Mouse (Mus musculus) midbrain, embryonic 14.5 days (tissue): ENCODE results near the gene 1500011B03Rik. TPM values are rescaled to one million over a fixed set of nuclear protein-coding genes. Genes with fewer than 3 reads are reported as not detected.
A peak's percentile ranks its signal among the peaks of the same experiment; 100 is the strongest.

Source experiments
- ATAC-seq: fragments of 200-750 bp; cut with Nextera tagmentation; 2 replicates; pipeline ENCODE4 v1.8.0; 2017; ENCODE audit warnings: moderate number of reproducible peaks, moderate library complexity; ENCODE audit not compliant: low FRiP score, low TSS enrichment
- DNase-seq: peaks from one replicate; pipeline ENCODE4 v3.0.0-alpha.2; 2015
- H3K27ac ChIP-seq: fragments of 300-500 bp; sonication (generic); replicated peaks from 2 replicates; pipeline ENCODE4 v1.5.1; 2014; ENCODE audit warnings: mild to moderate bottlenecking, low read depth, low read length, moderate library complexity
- H3K27me3 ChIP-seq: fragments of 300-500 bp; sonication (generic); 2 replicates; pipeline ENCODE4 v1.6.1; 2014; ENCODE audit warnings: low read length, control low read depth, mixed read lengths; ENCODE audit not compliant: control insufficient read depth, insufficient read depth
- H3K36me3 ChIP-seq: fragments of 300-500 bp; sonication (generic); 2 replicates; pipeline ENCODE4 v1.6.1; 2014; ENCODE audit warnings: low read length, control low read depth; ENCODE audit not compliant: control insufficient read depth, insufficient read depth
- H3K4me1 ChIP-seq: fragments of 300-500 bp; sonication (generic); 2 replicates; pipeline ENCODE4 v1.6.1; 2014; ENCODE audit warnings: mild to moderate bottlenecking, antibody characterized with exemption, low read length, control low read depth; ENCODE audit not compliant: control insufficient read depth, insufficient read depth
- H3K4me2 ChIP-seq: fragments of 300-500 bp; sonication (generic); 2 replicates; pipeline ENCODE4 v1.6.1; 2014; ENCODE audit warnings: mild to moderate bottlenecking, low read length, moderate library complexity
- H3K4me3 ChIP-seq: fragments of 300-500 bp; sonication (generic); replicated peaks from 2 replicates; pipeline ENCODE4 v1.5.1; 2014; ENCODE audit warnings: low read depth, low read length
- H3K9ac ChIP-seq: fragments of 300-500 bp; sonication (generic); replicated peaks from 2 replicates; pipeline ENCODE4 v1.6.1; 2014; ENCODE audit warnings: mild to moderate bottlenecking, low read length, moderate library complexity
- H3K9me3 ChIP-seq: fragments of 300-500 bp; sonication (generic); 2 replicates; pipeline ENCODE4 v1.6.1; 2016; ENCODE audit warnings: low read length, control low read depth, mixed read lengths; ENCODE audit not compliant: control insufficient read depth
- WGBS: fragments of 180-500 bp; shearing (Covaris S2); extraction: QIAGEN DNeasy Blood & Tissue Kit; methylation state at CpG from one replicate; pipeline ENCODE4 v1.1.7; 2014; 5-methylcytosine and 5-hydroxymethylcytosine counted together
- polyA plus RNA-seq: library from polyadenylated mRNA; unstranded; fragments of >200 nt; fragmentation: Nextera tagmentation; extraction: Ambion mirVana; gene quantifications from 2 replicates; pipeline ENCODE4 v1.2.1, GENCODE M21; 2014

Gene 1500011B03Rik
- polyA plus RNA-seq, 1 experiment from 2014 or later, result 276 TPM

- no peak for DNase-seq
- no peak for ATAC-seq
- 72% methylated on average over 10 of the region's 11 CpGs for WGBS
- H3K36me3 ChIP-seq, result no peaks in the 10 kb centered on the region
- H3K4me2 ChIP-seq, result no peak overlapping the region
- H3K27me3 ChIP-seq, result no peaks in the 10 kb centered on the region
- H3K9ac ChIP-seq, result no peak overlapping the region
- H3K4me3 ChIP-seq, result no peak overlapping the region
- H3K4me1 ChIP-seq, result no peaks in the 10 kb centered on the region
- no peaks in the 10 kb centered on the region for H3K9me3 ChIP-seq
- H3K27ac ChIP-seq, result no peak overlapping the region
Measured at GRCm38 (mm10) chr5:114818124-114818523, 5.1 kb downstream of the 1500011B03Rik start.

- Histone ChIP-seq H3K4me2 (no peak overlapping the region), H3K4me1 (peaks cover 10% of the 10 kb centered on the region), H3K27ac (no peak overlapping the region), H3K27me3 (no peaks in the 10 kb centered on the region), H3K9me3 (no peaks in the 10 kb centered on the region), H3K4me3 (no peak overlapping the region), H3K36me3 (no peaks in the 10 kb centered on the region), H3K9ac (no peak overlapping the region)
- WGBS, result 67% methylated on average over 6 of the region's 6 CpGs
- no peak for ATAC-seq
- no peak for DNase-seq
Measured at GRCm38 (mm10) chr5:114816599-114816998, 6.7 kb downstream of the 1500011B03Rik start.

GRCm38 (mm10) chr5:114813525-114814181, 9.6 kb downstream of the 1500011B03Rik start:
- no peaks in the 10 kb centered on the region for H3K27me3 ChIP-seq
- peaks cover 13% of the 10 kb centered on the region for H3K4me1 ChIP-seq
- peak; percentile 96 for ATAC-seq
- peak overlapping the region; percentile 81 for H3K4me3 ChIP-seq
- peak overlapping the region; percentile 82 for H3K9ac ChIP-seq
- DNase-seq, result peak; percentile 97
- under 1% methylated on average over 50 of the region's 50 CpGs for WGBS
- peak overlapping the region; percentile 69 for H3K4me2 ChIP-seq
- H3K27ac ChIP-seq, result peak overlapping the region; percentile 97
- peaks cover 12% of the 10 kb centered on the region for H3K36me3 ChIP-seq
- no peaks in the 10 kb centered on the region for H3K9me3 ChIP-seq

- no peak for ATAC-seq
- no peak overlapping the region for H3K27ac ChIP-seq
- no peak overlapping the region for H3K4me2 ChIP-seq
- H3K4me3 ChIP-seq, result no peak overlapping the region
- 93% methylated on average over 5 of the region's 5 CpGs for WGBS
- DNase-seq, result no peak
- H3K9me3 ChIP-seq, result no peaks in the 10 kb centered on the region
- peaks cover 49% of the 10 kb centered on the region for H3K36me3 ChIP-seq
- H3K9ac ChIP-seq, result no peak overlapping the region
- no peaks in the 10 kb centered on the region for H3K27me3 ChIP-seq
- H3K4me1 ChIP-seq, result peaks cover 13% of the 10 kb centered on the region
Measured at GRCm38 (mm10) chr5:114809826-114810225, 13.4 kb downstream of the 1500011B03Rik start.

- H3K4me3 ChIP-seq, result no peak overlapping the region
- no peaks in the 10 kb centered on the region for H3K27me3 ChIP-seq
- H3K36me3 ChIP-seq, result peaks cover 55% of the 10 kb centered on the region
- H3K9me3 ChIP-seq, result no peaks in the 10 kb centered on the region
- WGBS, result 83% methylated on average over 10 of the region's 10 CpGs
- DNase-seq (no peak), ATAC-seq (no peak)
- H3K4me2 ChIP-seq, result no peak overlapping the region
- H3K27ac ChIP-seq, result no peak overlapping the region
- H3K9ac ChIP-seq, result no peak overlapping the region
- peaks cover 13% of the 10 kb centered on the region for H3K4me1 ChIP-seq
Measured at GRCm38 (mm10) chr5:114809181-114809756, 14.0 kb downstream of the 1500011B03Rik start.

- WGBS, result 87% methylated on average over 8 of the region's 8 CpGs
Measured at GRCm38 (mm10) chr5:114808385-114808784, 14.9 kb downstream of the 1500011B03Rik start.

GRCm38 (mm10) chr5:114807893-114808292, 15.4 kb downstream of the 1500011B03Rik start:
- Histone ChIP-seq H3K4me2 (no peak overlapping the region), H3K4me1 (peaks cover 13% of the 10 kb centered on the region), H3K36me3 (peaks cover 68% of the 10 kb centered on the region), H3K4me3 (no peak overlapping the region), H3K9me3 (no peaks in the 10 kb centered on the region), H3K27ac (no peak overlapping the region), H3K27me3 (no peaks in the 10 kb centered on the region), H3K9ac (no peak overlapping the region)
- 82% methylated on average over 6 of the region's 6 CpGs for WGBS
- DNase-seq (no peak), ATAC-seq (no peak)

More at GRCm38 (mm10) chr5:114808385-114808784, 14.9 kb downstream of the 1500011B03Rik start:
- Histone ChIP-seq H3K4me2 (no peak overlapping the region), H3K4me3 (no peak overlapping the region), H3K27me3 (no peaks in the 10 kb centered on the region), H3K36me3 (peaks cover 63% of the 10 kb centered on the region), H3K9ac (no peak overlapping the region), H3K9me3 (no peaks in the 10 kb centered on the region), H3K27ac (no peak overlapping the region), H3K4me1 (peaks cover 13% of the 10 kb centered on the region)
- ATAC-seq, result no peak
- DNase-seq, result no peak

- Histone ChIP-seq H3K27ac (0 out of 2 replicates have a peak overlapping the region, but pooled peaks have one; percentile 20), H3K27me3 (no peaks in the 10 kb centered on the region), H3K4me1 (peaks cover 9% of the 10 kb centered on the region), H3K4me2 (no peak overlapping the region), H3K4me3 (no peak overlapping the region), H3K9ac (no peak overlapping the region), H3K9me3 (no peaks in the 10 kb centered on the region), H3K36me3 (peaks cover 73% of the 10 kb centered on the region)
- 33% methylated on average over 8 of the region's 8 CpGs for WGBS
- ATAC-seq (no peak), DNase-seq (no peak)
Measured at GRCm38 (mm10) chr5:114807468-114807867, 15.8 kb downstream of the 1500011B03Rik start.

- peaks cover 77% of the 10 kb centered on the region for H3K36me3 ChIP-seq
- H3K4me1 ChIP-seq, result peaks cover 5% of the 10 kb centered on the region
- no peak for DNase-seq
- no peak overlapping the region for H3K4me2 ChIP-seq
- H3K27me3 ChIP-seq, result no peaks in the 10 kb centered on the region
- H3K9ac ChIP-seq, result no peak overlapping the region
- 42% methylated on average over 9 of the region's 9 CpGs for WGBS
- no peak overlapping the region for H3K4me3 ChIP-seq
- no peak for ATAC-seq
- no peaks in the 10 kb centered on the region for H3K9me3 ChIP-seq
- H3K27ac ChIP-seq, result 0 out of 2 replicates have a peak overlapping the region, but pooled peaks have one; percentile 20
Measured at GRCm38 (mm10) chr5:114807063-114807462, 16.2 kb downstream of the 1500011B03Rik start.
